Mouse (Mus musculus) liver, postnatal 0 days (tissue): ENCODE results near the gene Nptx2. TPM values are rescaled to one million over a fixed set of nuclear protein-coding genes. Genes with fewer than 3 reads are reported as not detected.

Experiments used
- ATAC-seq: fragments of 200-750 bp; cut with Nextera tagmentation; 2 replicates; pipeline ENCODE4 v1.8.0; 2017; ENCODE audit warnings: mild to moderate bottlenecking, moderate library complexity
- DNase-seq: peaks from one replicate; pipeline ENCODE4 v3.0.0-alpha.2; 2016
- H3K27ac ChIP-seq: fragments of 300-500 bp; sonication (generic); 2 replicates; pipeline ENCODE4 v1.5.1; 2014; ENCODE audit warnings: antibody characterized with exemption, moderate library complexity, mild to moderate bottlenecking, low read depth
- H3K27me3 ChIP-seq: fragments of 300-500 bp; sonication (generic); 2 replicates; pipeline ENCODE4 v1.6.1; 2014; ENCODE audit warnings: low read length, control low read depth, mixed read lengths; ENCODE audit not compliant: insufficient read depth
- H3K36me3 ChIP-seq: fragments of 300-500 bp; sonication (generic); replicated peaks from 2 replicates; pipeline ENCODE4 v1.6.1; 2014; ENCODE audit warnings: mild to moderate bottlenecking, control low read depth, low read length, moderate library complexity, mixed read lengths; ENCODE audit not compliant: insufficient read depth
- H3K4me1 ChIP-seq: fragments of 300-500 bp; sonication (generic); 2 replicates; pipeline ENCODE4 v1.6.1; 2014; ENCODE audit warnings: antibody characterized with exemption, mild to moderate bottlenecking, control low read depth; ENCODE audit not compliant: insufficient read depth
- H3K4me2 ChIP-seq: fragments of 300-500 bp; sonication (generic); 2 replicates; pipeline ENCODE4 v1.6.1; 2014; ENCODE audit warnings: low read depth, mild to moderate bottlenecking, low read length, moderate library complexity, mixed read lengths
- H3K4me3 ChIP-seq: fragments of 300-500 bp; sonication (generic); 2 replicates; pipeline ENCODE4 v1.5.1; 2014; ENCODE audit warnings: low read depth, low read length
- H3K9ac ChIP-seq: fragments of 300-500 bp; sonication (generic); replicated peaks from 2 replicates; pipeline ENCODE4 v1.6.1; 2014; ENCODE audit warnings: mild to moderate bottlenecking, moderate library complexity
- H3K9me3 ChIP-seq: fragments of 300-500 bp; sonication (generic); 2 replicates; pipeline ENCODE4 v1.6.1; 2016; ENCODE audit warnings: mild to moderate bottlenecking, control low read depth, low read length, mixed read lengths
- CTCF ChIP-seq: sonication (generic); IDR thresholded peaks from 2 replicates; pipeline ENCODE4 v1.5.1; 2016; ENCODE audit warnings: antibody characterized with exemption, low read depth
- EP300 ChIP-seq: IDR thresholded peaks from 2 replicates; pipeline ENCODE4 v1.6.1; 2016; ENCODE audit warnings: antibody characterized with exemption, low read depth, mild to moderate bottlenecking
- WGBS: fragments of 180-500 bp; shearing (Covaris S2); extraction: QIAGEN DNeasy Blood & Tissue Kit; methylation state at CpG from one replicate; pipeline ENCODE4 v1.1.7; 2014; ENCODE audit not compliant: insufficient replicate concordance; 5-methylcytosine and 5-hydroxymethylcytosine counted together
- polyA plus RNA-seq: library from polyadenylated mRNA; unstranded; fragments of >200 nt; fragmentation: Nextera tagmentation; extraction: Ambion mirVana; gene quantifications from 2 replicates; pipeline ENCODE4 v1.2.1, GENCODE M21; 2015

The Nptx2 gene
- not detected in 2 replicates for polyA plus RNA-seq

DNA sequence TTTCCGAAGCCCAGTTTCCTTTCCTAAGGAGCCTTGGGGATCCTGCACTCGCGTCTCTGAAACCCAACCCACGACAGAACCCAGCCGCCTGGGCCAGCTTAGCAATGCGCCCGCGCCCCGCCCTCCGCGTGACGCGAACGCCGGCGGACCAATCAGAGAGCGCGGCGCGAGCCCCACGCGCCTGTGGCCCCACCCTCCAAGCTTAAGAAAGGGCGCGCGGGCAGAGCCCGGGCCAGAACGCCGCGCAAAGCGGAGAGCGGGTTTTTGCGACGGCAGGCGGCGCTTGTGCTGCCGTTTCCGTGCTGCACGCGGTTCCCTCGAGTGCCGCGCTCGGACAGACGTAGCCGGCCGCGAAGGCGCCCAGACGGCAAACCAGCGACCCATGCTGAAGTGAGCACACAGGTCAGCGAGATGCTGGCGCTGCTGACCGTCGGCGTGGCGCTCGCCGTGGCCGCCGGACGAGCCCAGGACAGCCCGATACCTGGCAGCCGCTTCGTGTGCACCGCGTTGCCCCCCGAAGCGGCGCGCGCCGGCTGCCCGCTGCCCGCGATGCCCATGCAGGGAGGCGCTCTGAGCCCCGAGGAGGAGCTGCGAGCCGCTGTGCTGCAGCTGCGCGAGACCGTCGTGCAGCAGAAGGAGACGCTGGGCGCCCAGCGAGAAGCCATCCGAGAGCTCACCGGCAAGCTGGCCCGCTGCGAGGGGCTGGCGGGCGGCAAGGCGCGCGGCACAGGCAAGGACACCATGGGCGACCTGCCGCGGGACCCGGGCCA is at the start of gene Nptx2:
Gene Nptx2, plus strand, starts transcription at position 250 of the 770 bp plus-strand sequence.
- WGBS, result 2% methylated on average over 69 of the region's 99 CpGs
- H3K9me3 ChIP-seq, result no peaks in the 10 kb centered on the region
- peaks cover 42% of the 10 kb centered on the region for H3K27me3 ChIP-seq
- H3K36me3 ChIP-seq, result no peaks in the 10 kb centered on the region
- TF ChIP-seq EP300, result no peak
- peak; percentile 16; the same call in 1 of the 2 replicates for TF ChIP-seq CTCF
- H3K9ac ChIP-seq, result no peak within 1 kb of the TSS
- H3K4me1 ChIP-seq, result no peaks in the 10 kb centered on the region
- H3K27ac ChIP-seq, result no peak within 1 kb of the TSS
- DNase-seq, result peak; percentile 55
- H3K4me2 ChIP-seq, result peak within 1 kb of the TSS; percentile 51
- peak; percentile 80 for ATAC-seq
- H3K4me3 ChIP-seq, result peak within 1 kb of the TSS; percentile 15; the same call in 1 of the 2 replicates

DNA sequence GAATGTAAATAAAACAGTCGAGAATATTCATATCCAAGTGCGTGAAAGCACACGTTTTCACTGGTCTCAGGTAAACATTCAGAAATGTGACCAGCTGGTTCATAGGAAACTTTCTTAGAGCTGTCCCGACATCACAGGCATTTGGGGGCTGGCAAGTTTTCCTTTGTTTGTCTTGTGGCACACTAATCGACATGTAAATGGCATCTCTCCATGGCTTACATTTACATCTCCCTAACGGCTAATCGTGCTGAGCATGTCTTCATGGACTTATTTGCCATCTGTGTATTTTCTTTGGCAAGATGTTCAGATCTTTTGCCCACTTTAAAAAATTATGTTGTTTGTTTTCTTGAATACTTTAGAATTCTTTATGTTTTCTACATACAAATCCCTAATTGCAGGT is 49.2 kb upstream of the Nptx2 start:
- ATAC-seq, result no peak
- H3K27me3 ChIP-seq, result no peaks in the 10 kb centered on the region
- no peak overlapping the region for H3K9ac ChIP-seq
- H3K4me1 ChIP-seq, result no peaks in the 10 kb centered on the region
- no peaks in the 10 kb centered on the region for H3K36me3 ChIP-seq
- WGBS, result 76% methylated on average over 7 of the region's 7 CpGs
- H3K9me3 ChIP-seq, result no peaks in the 10 kb centered on the region
- no peak overlapping the region for H3K27ac ChIP-seq
- H3K4me3 ChIP-seq, result no peak overlapping the region
- no peak overlapping the region for H3K4me2 ChIP-seq
- TF ChIP-seq EP300 (no peak), CTCF (no peak)
- no peak for DNase-seq

- TF ChIP-seq EP300, result no peak
- no peak for TF ChIP-seq CTCF
- no peak overlapping the region for H3K4me3 ChIP-seq
- 86% methylated on average over 10 of the region's 10 CpGs for WGBS
- no peak overlapping the region for H3K27ac ChIP-seq
- no peak overlapping the region for H3K4me2 ChIP-seq
- ATAC-seq (no peak), DNase-seq (no peak)
- H3K9me3 ChIP-seq, result no peaks in the 10 kb centered on the region
- H3K36me3 ChIP-seq, result no peaks in the 10 kb centered on the region
- H3K27me3 ChIP-seq, result no peaks in the 10 kb centered on the region
- no peak overlapping the region for H3K9ac ChIP-seq
- no peaks in the 10 kb centered on the region for H3K4me1 ChIP-seq
Measured at GRCm38 (mm10) chr5:144504239-144504638, 41.5 kb upstream of the Nptx2 start.

- no peaks in the 10 kb centered on the region for H3K9me3 ChIP-seq
- TF ChIP-seq EP300 (no peak), CTCF (0 out of 2 replicates have a peak, but pooled peaks have one; percentile 13)
- no peaks in the 10 kb centered on the region for H3K36me3 ChIP-seq
- no peaks in the 10 kb centered on the region for H3K27me3 ChIP-seq
- ATAC-seq, result no peak
- WGBS, result 87% methylated on average over 2 of the region's 2 CpGs
- DNase-seq, result no peak
- no peak overlapping the region for H3K9ac ChIP-seq
- H3K4me1 ChIP-seq, result no peaks in the 10 kb centered on the region
- H3K4me3 ChIP-seq, result no peak overlapping the region
- no peak overlapping the region for H3K4me2 ChIP-seq
- H3K27ac ChIP-seq, result no peak overlapping the region
Measured at GRCm38 (mm10) chr5:144505731-144506130, 40.0 kb upstream of the Nptx2 start.

GRCm38 (mm10) chr5:144506156-144506555 is 39.5 kb upstream of the Nptx2 start:
- Histone ChIP-seq H3K9me3 (no peaks in the 10 kb centered on the region), H3K9ac (no peak overlapping the region), H3K27ac (no peak overlapping the region), H3K36me3 (no peaks in the 10 kb centered on the region), H3K4me1 (no peaks in the 10 kb centered on the region), H3K27me3 (no peaks in the 10 kb centered on the region), H3K4me2 (no peak overlapping the region), H3K4me3 (no peak overlapping the region)
- no peak for ATAC-seq
- WGBS, result 68% methylated on average over 4 of the region's 4 CpGs
- no peak for TF ChIP-seq CTCF
- no peak for TF ChIP-seq EP300
- no peak for DNase-seq

GRCm38 (mm10) chr5:144506689-144507552 is 38.8 kb upstream of the Nptx2 start:
- no peak overlapping the region for H3K4me2 ChIP-seq
- no peak overlapping the region for H3K27ac ChIP-seq
- no peak for DNase-seq
- H3K27me3 ChIP-seq, result no peaks in the 10 kb centered on the region
- ATAC-seq, result no peak
- no peaks in the 10 kb centered on the region for H3K4me1 ChIP-seq
- no peak for TF ChIP-seq EP300
- TF ChIP-seq CTCF, result no peak
- H3K9me3 ChIP-seq, result no peaks in the 10 kb centered on the region
- 27% methylated on average over 26 of the region's 26 CpGs for WGBS
- H3K4me3 ChIP-seq, result no peak overlapping the region
- H3K9ac ChIP-seq, result no peak overlapping the region
- H3K36me3 ChIP-seq, result no peaks in the 10 kb centered on the region
